Mouse (Mus musculus) lung, adult 2 months (tissue): ENCODE data around the gene Gm5089. TPM values are rescaled to one million over a fixed set of nuclear protein-coding genes. Genes with fewer than 3 reads are reported as not detected.

Experiments used
- DNase-seq: peaks from one replicate; pipeline ENCODE4 v3.0.0; 2022
- H3K4me1 ChIP-seq: fragments of 200-500 bp; 2 replicates; pipeline ENCODE4 v1.6.1; 2011; ENCODE audit warnings: low read length; ENCODE audit not compliant: control insufficient read depth, insufficient read depth
- H3K4me3 ChIP-seq: fragments of 200-500 bp; replicated peaks from 2 replicates; pipeline ENCODE3; 2011; ENCODE audit warnings: low read depth, mild to moderate bottlenecking, control low read depth, low read length; ENCODE audit errors: extremely low read depth
- CTCF ChIP-seq: fragments of 200-500 bp; IDR thresholded peaks from 2 replicates; pipeline ENCODE4 v1.5.1; 2011; ENCODE audit warnings: mild to moderate bottlenecking, low read length, control low read depth; ENCODE audit not compliant: insufficient read depth
- POLR2A ChIP-seq: fragments of 200-500 bp; IDR thresholded peaks from 2 replicates; pipeline ENCODE4 v1.6.1; 2011; ENCODE audit warnings: low read depth, mild to moderate bottlenecking, control low read depth, low read length, borderline replicate concordance; ENCODE audit errors: extremely low read depth
- WGBS: fragments of 180-500 bp; shearing (Covaris S2); methylation state at CpG from one replicate; pipeline ENCODE4 v1.1.7; 2018; 5-methylcytosine and 5-hydroxymethylcytosine counted together
- polyA plus RNA-seq: library from polyadenylated mRNA; depleted of rRNA; stranded (reverse); fragments of >200 nt; gene quantifications from 2 replicates; pipeline ENCODE4 v1.2.3, GENCODE M21; 2012

The Gm5089 gene
- polyA plus RNA-seq, 1 experiment: not detected

DNA sequence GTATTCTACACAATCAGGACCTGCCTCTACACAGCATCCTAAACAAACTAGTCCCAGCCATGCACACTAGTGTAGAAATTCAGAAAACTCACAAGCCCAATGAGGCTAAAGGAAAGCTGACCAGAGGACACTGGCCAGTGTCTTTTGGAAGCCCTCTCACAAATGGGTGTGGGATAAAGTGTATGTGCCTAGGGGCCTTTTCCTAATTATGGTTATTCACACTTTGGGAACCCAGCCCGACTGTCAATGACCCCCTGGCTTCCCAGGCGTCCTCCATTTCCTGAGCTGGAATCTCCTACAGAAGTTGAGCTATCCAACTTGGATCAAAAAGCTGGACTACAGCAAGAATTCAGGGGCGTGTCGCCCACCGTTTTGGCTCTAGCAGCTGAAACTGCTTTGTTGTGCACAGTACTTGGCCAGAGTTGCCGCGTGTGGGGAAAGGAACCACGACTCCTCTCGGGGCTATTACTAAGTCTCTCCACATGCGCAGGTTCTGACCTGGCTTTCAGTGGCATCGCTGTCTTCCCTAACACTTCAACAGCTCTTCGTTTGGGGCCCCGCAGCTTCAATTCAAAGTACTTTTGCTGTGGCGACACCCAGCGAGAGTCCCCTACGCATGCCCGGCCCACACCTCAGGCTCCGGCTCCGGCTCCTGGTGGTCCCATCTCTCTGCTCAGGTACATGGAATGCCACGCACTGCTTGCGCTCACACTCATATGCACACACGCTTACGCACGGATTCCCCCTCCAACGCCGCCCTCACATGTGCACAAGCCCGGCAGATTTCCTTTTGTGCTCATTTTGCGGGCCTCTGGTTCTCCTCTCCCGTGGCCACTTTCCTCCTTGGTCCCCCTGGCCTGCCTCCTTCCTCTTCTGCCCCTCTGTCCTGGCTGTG, 1.1 kb downstream of the Gm5089 start:
- TF ChIP-seq POLR2A (no peak), CTCF (no peak)
- H3K4me1 ChIP-seq: peaks cover 2% of the 10 kb centered on the region; the same call in 1 of the 2 replicates
- WGBS: 13% methylated on average over 29 of the region's 29 CpGs
- no peak for DNase-seq
- H3K4me3 ChIP-seq: no peak overlapping the region

DNA sequence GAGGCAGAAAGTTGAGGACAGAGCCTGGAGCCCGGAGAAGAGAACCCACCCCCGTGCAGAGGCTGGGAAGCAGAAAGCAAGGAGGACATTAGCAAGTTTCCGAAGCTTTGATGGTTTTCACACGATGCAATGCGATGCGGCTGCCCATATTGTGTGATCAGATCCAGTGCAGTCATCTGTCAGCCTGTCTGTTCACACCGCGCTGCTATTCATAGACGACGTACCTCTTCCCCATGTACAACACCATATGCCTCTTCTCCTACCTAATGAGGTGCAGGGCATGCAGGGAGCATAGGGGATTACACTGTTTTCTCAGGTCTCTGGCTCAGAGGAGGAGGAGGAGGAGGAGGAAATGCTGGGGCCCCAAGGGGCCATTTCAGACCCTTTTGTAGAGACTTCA, 14.1 kb downstream of the Gm5089 start:
- no peak overlapping the region for H3K4me3 ChIP-seq
- H3K4me1 ChIP-seq: no peaks in the 10 kb centered on the region; the same call in 1 of the 2 replicates
- TF ChIP-seq CTCF: no peak
- no peak for DNase-seq
- 62% methylated on average over 10 of the region's 10 CpGs for WGBS

DNA sequence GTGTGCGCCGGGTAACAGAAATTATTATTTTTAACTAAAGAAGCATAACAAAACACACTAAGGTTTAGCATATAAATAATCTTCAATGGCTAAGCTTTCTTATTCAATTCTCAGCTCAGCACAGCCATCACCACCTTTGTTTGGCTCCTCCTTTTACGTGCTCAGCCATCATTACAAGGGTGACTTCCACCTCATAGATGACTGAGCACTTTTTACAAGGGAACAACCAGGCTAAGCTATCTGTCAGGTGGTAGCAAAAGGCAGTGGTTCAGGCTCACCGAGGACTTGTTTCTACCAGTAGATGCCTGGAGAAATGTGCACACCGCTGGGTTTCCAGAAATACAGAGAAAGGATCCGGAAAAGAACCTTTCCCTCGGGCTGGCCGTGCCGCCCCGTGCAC, 16.9 kb downstream of the Gm5089 start:
- TF ChIP-seq CTCF: no peak
- no peak for TF ChIP-seq POLR2A
- 89% methylated on average over 10 of the region's 10 CpGs for WGBS
- no peak overlapping the region for H3K4me3 ChIP-seq
- H3K4me1 ChIP-seq: no peaks in the 10 kb centered on the region; the same call in 1 of the 2 replicates
- DNase-seq: no peak

DNA sequence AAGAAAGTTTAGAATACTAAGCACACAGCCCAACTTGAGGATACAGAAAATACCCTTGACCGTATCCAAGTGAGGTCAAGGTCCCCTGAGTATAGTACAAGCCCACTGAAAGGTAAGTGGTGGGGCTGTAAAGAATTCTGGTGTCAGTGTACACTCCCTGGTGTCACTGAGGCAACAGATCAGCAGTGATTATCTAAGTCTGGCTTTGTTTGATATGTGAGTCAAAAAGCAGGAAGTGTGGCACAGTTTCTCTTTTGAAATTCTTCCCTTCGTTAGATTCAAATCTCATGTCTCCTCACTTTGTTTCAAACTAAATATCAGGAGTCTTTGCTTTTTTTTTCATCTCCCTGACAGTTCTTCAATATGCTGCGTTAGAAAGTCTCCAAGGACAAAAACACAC, 18.4 kb downstream of the Gm5089 start:
- WGBS: 34% methylated on average over 3 of the region's 3 CpGs
- no peak for DNase-seq
- TF ChIP-seq POLR2A (no peak), CTCF (no peak)
- no peaks in the 10 kb centered on the region; the same call in 1 of the 2 replicates for H3K4me1 ChIP-seq
- no peak overlapping the region for H3K4me3 ChIP-seq

DNA sequence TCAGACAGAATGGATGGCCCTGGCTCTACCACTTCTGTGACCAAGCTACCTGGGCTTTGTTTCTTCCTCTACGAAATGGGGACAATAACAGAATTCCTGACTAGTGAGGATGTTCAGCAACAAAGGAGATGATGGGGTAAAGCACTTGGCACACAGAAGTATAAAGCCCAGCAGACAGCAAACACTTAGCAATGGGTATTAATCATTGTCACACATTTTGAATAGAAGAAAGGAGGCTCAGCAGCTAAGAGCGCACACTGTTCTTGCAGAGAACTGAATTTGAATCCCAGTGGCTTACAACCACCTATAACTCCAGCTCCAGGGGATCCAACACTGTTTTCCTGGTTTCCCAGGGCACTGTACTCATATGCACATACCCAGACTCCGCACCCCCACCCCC, 23.3 kb downstream of the Gm5089 start:
- H3K4me1 ChIP-seq: no peaks in the 10 kb centered on the region; the same call in 1 of the 2 replicates
- WGBS: 80% methylated on average over 3 of the region's 3 CpGs
- TF ChIP-seq CTCF (no peak), POLR2A (no peak)
- no peak for DNase-seq
- H3K4me3 ChIP-seq: no peak overlapping the region

DNA sequence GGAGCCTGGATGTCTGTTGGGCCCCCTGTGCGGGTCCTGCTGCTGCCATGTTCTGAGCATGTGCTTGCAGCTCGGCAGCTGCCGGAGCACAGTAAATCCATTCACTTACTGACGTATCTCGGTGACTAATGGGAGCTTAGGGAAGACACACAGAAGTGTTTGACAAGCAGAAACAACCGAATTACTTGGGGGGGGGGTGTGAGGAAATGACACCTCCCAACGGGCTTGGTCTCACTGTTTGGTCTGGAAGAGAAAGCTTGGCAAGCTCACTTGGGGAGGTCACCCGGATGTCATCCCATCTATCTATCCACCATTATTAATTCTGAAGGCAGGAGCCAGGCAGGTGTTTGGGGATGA, 23.7 kb downstream of the Gm5089 start:
- WGBS: 32% methylated on average over 8 of the region's 8 CpGs
- no peak overlapping the region for H3K4me3 ChIP-seq
- DNase-seq: no peak
- H3K4me1 ChIP-seq: no peaks in the 10 kb centered on the region
- no peak for TF ChIP-seq POLR2A
- TF ChIP-seq CTCF: no peak

DNA sequence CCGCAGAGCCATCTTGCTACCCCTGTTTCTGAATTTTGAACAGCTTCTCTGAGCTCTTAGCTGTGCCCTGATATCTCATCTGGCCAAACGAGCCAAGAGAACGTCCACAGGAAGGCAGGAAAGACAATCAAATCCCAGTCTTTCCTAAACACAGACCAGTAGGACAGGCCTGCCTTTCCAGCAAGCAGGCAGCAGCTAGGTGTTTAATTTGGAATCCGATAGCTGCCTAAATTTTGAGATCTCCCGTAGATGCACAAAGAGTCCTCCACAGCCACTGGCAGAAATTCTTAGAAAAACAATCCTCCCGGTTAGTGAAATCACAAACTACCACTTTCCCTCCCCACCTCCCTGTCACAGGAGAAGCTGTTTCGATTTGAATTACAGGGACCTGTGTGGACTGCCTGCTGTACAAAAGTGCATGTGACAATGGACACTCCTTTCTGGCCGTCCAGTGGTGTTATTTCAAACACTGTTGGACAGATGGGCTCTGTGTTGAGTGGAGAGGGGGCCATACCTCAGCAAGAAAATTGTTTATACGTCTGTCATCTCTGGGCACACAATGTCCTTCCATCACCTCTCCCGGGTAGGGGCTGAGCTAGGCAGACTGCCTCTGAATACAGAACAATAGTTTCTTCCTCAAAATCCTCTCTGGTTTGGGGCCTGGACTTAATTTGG, 24.2 kb downstream of the Gm5089 start:
- DNase-seq: no peak

DNA sequence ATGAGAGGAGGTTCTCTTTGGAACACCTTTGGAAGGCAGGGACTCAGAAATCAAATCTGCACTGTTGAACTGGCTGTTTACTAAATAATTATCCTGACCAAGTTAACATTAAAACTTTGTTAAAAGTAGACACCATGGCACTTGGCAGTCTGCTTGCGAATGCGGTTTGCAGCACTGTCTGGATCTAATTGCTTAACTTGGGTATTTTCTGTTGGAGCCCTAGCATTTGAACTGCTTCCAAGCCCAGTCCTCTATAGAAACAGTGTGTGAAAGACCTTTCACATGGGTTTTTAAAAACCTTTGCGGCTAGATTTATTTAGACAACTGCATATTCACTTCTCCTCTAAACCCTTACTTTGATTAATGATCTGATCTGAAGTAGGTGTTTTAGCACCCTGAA, 26.5 kb downstream of the Gm5089 start:
- TF ChIP-seq POLR2A: no peak
- no peak for TF ChIP-seq CTCF
- H3K4me1 ChIP-seq: no peaks in the 10 kb centered on the region

More for the DNA sequence above, 24.2 kb downstream of the Gm5089 start:
- Histone ChIP-seq H3K4me1 (no peaks in the 10 kb centered on the region), H3K4me3 (no peak overlapping the region)
- 36% methylated on average over 10 of the region's 10 CpGs for WGBS
- TF ChIP-seq CTCF: no peak
- TF ChIP-seq POLR2A: no peak

DNA sequence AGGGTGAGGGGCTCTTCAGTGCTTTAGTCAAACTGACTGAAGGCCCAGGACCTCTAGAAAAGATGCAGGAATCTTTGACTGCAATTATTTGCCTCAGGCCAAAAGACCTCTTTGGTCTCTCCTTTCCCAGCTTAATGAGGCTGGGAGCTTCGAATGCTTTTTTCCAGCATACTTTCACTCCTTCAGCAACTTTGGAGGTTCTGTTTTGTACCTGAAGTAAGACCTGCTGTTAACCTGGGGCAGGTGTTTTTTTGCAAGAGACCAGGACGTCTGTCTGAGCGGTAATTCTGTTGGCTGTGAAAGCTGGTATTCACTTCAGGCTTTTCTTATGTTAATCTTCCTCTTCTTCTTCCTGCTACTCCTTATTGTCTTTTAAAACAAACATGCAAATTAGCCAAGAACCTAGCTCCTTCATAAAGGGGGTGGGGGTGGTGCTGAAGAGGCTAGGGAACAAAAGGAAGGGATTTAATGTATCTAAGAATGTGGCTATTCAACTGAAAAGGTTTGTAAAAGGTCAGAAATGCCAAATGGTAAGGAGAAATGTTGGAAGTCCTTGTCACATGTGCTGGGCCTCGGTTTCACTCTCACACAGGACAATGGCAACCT, 34.6 kb downstream of the Gm5089 start:
- TF ChIP-seq CTCF (no peak), POLR2A (no peak)
- Histone ChIP-seq H3K4me1 (no peaks in the 10 kb centered on the region), H3K4me3 (no peak overlapping the region)
- WGBS: 39% methylated on average over 4 of the region's 4 CpGs
- no peak for DNase-seq

More for the DNA sequence above, 26.5 kb downstream of the Gm5089 start:
- no peak overlapping the region for H3K4me3 ChIP-seq
- DNase-seq: no peak
- 74% methylated on average over 3 of the region's 3 CpGs for WGBS
